Mouse (Mus musculus) stomach, postnatal 0 days (tissue): ENCODE data around the gene Coro2a.

Experiments used
- CTCF ChIP-seq: IDR thresholded peaks from 2 replicates; pipeline ENCODE4 v1.5.1; 2016; ENCODE audit warnings: antibody characterized with exemption, low read depth, mild to moderate bottlenecking, moderate library complexity
- EP300 ChIP-seq: optimal IDR thresholded peaks from 2 replicates; pipeline ENCODE3; 2016; ENCODE audit warnings: antibody characterized with exemption

GRCm38 (mm10) chr4:46594131-46594530 is 7.9 kb downstream of the Coro2a start:
- TF ChIP-seq EP300, result no peak
- TF ChIP-seq CTCF, result no peak
